Mouse (Mus musculus): ENCODE results near the gene Pfkl.
"Not testable (repeated sequence)": the region's sequence is repeated elsewhere in the genome, so short reads cannot be mapped to it uniquely, and the experiment has no call there.

The Pfkl gene

DNA sequence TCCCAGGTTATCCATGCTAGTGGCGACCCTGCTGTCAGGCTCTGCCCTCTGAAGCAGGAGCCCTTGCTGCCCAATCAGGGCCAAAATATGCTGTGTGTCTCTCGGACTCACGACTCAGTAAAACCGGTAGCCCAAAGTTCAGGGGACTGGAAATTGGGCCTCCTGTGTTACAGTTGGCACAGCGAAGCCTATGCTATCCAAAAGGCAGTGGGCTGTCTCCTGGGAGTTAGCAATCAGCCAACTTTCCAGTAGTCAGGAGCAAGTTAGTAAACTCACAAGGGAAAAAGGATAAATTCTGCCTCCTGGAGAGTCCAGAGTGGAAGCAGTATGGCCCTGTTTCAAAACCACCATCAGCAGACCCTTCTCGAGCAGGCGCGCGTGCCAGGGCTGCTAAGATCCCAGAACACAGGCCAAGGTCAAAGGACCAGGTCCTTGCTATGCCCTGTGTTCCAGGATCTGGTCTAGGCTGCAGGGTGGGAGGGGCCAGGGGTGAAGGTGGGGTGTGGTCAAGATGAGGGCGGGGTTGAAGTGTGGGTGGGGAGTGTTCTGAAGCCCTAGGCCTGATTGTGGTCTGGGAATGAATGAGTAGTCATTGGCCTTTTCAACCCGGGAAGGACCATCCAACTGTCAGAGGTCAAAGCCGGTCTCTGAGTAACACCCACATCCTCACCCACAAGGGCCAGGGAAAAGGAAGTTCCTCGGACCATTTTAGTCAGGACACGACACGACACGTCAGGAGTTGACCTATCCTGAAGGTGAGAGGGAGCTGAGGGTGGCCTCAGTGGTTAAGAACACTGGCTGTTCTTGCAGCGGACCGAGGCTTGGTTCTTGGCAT, 3.0 kb upstream of the Pfkl start:
- in situ Hi-C loops (cut with MboI, MseI) = no loop called here

GRCm38 (mm10) chr10:78011116-78011515, 1.2 kb upstream of the Pfkl start:
- in situ Hi-C loops (cut with MboI, MseI) = not testable (repeated sequence)

GRCm38 (mm10) chr10:78010335-78010734, 452 bp upstream of the Pfkl start:
- in situ Hi-C loops (cut with MboI, MseI) = no loop called here

DNA sequence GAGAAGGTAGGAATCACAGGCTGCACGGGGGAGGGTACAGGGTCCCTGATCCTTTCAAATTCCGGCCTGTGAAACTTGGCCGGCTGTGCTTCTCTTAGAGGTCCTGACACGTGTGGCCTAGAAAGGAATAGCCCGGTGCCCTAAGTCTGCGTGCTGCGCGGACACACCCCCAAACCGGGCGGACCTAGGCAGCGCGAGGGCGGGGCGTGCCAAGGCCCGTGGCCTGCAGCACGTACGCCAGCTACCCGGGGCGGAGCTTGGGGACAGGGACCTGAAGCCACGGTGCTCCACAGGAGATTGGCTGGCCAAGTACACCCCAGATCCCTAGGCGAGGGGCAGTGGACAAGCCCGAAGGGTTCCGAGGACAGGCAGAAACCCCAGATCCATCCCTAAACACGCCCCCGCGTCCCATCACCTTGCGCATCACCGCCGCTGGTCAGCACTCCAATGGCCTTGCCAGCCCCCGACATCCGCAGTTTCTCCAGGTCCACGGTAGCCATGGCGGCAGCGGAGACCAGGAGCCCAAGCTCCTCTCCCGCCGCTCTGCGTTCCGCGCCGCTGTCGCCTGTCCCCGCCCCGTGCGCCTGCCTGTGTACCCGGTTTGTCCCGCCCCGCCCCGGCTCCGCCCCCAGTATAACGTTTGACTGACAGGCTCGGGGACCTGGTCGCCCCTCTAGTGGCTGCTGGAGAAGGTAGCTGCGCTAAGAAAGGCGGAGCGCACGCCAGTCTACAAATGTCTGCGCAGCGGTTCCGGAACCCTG, 519 bp downstream of the Pfkl start:
- in situ Hi-C loops (cut with MboI, MseI) = no loop called here

DNA sequence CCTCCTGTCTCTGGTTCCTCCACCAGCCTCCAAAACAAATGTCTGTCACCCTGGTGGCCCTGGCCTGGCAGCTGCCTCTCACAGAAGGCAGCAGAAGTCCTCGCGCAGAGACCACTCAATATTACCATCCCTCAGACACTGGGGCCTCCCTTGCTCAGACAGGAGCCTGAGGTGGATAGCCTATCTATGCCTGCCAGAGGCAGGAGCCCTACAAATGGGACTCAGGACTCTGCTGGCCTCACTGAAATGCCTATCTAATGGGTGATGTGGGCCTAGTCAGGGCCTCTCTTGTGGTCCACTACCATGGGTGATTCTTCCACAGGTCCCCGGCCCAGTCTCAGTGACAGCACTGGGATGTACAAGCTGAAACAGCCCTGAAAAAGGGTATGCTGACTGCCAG, 1.7 kb downstream of the Pfkl start:
- in situ Hi-C loops (cut with MboI, MseI) = no loop called here

DNA sequence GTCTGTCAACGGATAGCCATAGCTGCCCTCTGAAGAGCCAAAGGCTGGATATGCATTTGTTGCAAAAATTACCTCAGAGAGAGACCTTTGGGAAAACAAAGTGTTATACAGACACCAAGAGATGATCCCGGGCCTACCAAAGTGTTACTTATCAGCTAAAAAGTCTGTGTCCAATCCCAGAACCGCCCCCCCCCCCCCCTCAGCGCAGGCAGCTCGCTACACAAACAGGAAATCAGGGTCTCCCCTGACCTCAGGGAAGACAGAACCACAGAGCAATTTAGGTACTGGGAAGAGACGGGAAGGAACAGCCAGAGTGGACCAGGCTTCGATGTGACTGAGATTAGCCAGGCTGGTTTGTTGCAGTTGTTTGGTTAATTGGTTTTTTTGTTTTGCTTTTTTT, 2.7 kb downstream of the Pfkl start:
- in situ Hi-C loops (cut with MboI, MseI) = no loop called here

GRCm38 (mm10) chr10:78005791-78006438, 4.0 kb downstream of the Pfkl start:
- in situ Hi-C loops (cut with MboI, MseI) = no loop called here

- in situ Hi-C loops (cut with MboI, MseI) = no loop called here
Measured at GRCm38 (mm10) chr10:78004479-78005100, 5.3 kb downstream of the Pfkl start.

GRCm38 (mm10) chr10:78002316-78002715, 7.6 kb downstream of the Pfkl start:
- in situ Hi-C loops (cut with MboI, MseI) = no loop called here

GRCm38 (mm10) chr10:78001796-78002195, 8.1 kb downstream of the Pfkl start:
- in situ Hi-C loops (cut with MboI, MseI) = no loop called here

DNA sequence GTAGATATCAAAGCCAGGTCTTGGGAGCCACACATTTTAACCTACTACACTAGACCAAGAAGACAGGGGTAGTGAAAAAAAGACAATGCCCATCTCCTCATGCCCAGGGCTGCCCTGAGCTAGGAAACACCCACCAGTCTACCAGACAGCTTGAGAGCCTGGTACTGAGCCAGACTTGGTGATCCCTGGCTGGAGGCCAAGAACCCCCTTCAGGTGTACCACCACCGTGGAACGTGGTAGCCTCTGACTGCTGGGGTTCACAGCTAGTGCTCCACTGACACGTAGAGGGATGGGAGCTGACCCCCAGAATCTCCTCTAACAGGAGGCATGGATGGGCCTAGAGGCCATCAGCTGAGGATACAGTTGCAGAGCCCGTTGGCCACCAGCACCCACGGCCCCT, 9.7 kb downstream of the Pfkl start:
- in situ Hi-C loops (cut with MboI, MseI) = no loop called here

- in situ Hi-C loops (cut with MboI, MseI) = loop anchor here in 1 of 2 experiments (25.0 kb wide), 1 partner anchor 1717 kb away; the partner anchor contains the start of genes Bsg and Hcn2
Measured at GRCm38 (mm10) chr10:77995639-77996038, 14.2 kb downstream of the Pfkl start.

DNA sequence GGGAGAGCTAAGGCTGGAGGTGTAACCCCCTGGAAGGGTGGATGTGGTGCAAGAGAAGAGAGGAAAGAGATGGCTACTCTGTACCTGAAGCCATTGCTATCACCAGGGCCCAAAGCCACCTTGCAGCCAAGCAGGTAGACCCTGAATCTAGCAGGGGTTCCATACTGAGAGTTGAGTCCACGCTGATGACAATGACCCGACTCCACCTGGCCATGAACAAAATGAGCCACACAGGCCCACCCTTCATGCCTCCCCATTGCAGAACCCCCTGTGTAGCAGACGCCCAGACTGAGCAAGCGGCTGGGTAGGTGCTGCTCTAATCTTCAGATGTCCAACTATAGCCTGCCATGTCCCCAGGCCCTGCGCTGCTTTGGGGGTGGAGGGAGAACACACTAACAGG, 24.1 kb downstream of the Pfkl start:
- in situ Hi-C loops (cut with MboI, MseI) = loop anchor here (5.0 to 25.0 kb wide), 3 partner anchors 177 to 1727 kb away; partner anchors contain the start of genes Bsg (in 1 of the 2), Hcn2 (in 1 of the 2) and Ilvbl (in 1 of the 2)

DNA sequence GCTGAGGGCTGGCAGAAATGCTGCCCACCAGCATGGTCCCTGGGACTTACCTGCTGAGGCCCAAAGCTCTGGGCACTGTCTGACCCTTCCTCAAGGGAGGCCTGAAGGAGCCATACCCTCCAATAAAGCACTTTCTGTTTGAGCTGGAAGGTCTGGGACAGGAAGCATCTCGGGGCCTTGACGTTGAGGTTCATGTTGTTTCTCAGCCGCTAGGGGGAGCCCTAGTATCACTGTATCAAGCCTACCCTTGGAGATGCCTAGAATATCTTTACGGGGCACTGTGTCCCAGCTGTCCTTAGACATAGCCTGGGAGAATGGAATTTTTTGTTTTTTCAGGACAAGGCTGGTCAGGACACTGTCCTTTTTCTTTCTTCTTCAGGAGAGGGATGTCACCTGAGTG, 25.2 kb downstream of the Pfkl start:
- in situ Hi-C loops (cut with MboI, MseI) = loop anchor here (5.0 to 25.0 kb wide), 3 partner anchors 178 to 1728 kb away; partner anchors contain the start of genes Bsg (in 1 of the 2), Hcn2 (in 1 of the 2) and Ilvbl (in 1 of the 2)

GRCm38 (mm10) chr10:77978351-77979350, 31.2 kb downstream of the Pfkl start, which contains the start of gene 1810043G02Rik:
1810043G02Rik (plus strand) TSS chr10:77978524.
- in situ Hi-C loops (cut with MboI, MseI) = loop anchor here in 1 of 2 experiments (25.0 kb wide), 1 partner anchor 1734 kb away; the partner anchor contains the start of genes Bsg and Hcn2

- in situ Hi-C loops (cut with MboI, MseI) = loop anchor here in 1 of 2 experiments (25.0 kb wide), 1 partner anchor 1736 kb away; the partner anchor contains the start of genes Bsg and Hcn2
Measured at GRCm38 (mm10) chr10:77976458-77977150, 33.3 kb downstream of the Pfkl start.

DNA sequence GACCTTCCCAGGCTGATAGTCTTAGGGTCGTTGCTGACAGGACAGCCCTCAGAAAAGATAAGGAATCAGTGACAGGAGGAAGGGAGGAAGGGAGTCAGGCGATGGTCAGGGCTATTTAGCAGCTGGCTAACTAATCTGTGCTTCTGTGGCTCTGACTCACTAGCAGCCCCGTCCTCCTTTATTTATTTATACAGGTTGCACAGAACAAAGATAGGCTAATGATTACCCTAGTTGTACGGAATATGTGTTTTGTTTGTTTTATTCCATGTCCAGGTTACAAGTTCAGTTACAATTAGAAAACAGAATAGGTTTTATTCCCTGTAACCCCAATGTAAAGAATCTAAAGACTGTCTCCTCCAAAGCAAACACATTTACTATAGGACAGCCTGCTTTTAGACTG, 34.2 kb downstream of the Pfkl start:
- in situ Hi-C loops (cut with MboI, MseI) = loop anchor here in 1 of 2 experiments (25.0 kb wide), 1 partner anchor 1737 kb away; the partner anchor contains the start of genes Bsg and Hcn2

- in situ Hi-C loops (cut with MboI, MseI) = loop anchor here in 1 of 2 experiments (5.0 to 25.0 kb wide), 2 partner anchors 48 to 1737 kb away; partner anchors contain the start of genes Bsg and Hcn2
Measured at GRCm38 (mm10) chr10:77974811-77975210, 35.1 kb downstream of the Pfkl start.

DNA sequence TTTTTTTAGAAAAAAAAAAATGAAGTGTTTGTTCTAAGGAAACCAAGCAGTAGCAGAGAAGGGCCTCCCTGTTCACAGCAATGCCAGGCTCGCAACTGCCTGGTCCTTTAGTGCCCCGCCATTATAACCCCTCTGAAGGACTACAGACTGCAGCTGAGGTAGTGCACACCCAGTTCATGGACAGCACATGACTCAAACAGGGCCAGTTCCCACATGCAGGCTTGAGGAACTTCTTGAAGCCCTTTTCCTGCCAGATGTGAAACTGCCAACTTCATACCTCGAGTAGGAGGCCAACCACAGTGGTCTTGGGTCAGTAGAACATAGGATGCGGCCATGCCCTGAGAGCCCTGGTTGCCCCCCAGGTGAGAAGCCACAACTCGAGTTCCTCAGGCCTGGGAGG, 35.6 kb downstream of the Pfkl start:
- in situ Hi-C loops (cut with MboI, MseI) = loop anchor here in 1 of 2 experiments (5.0 kb wide), 1 partner anchor 47 kb away; no protein-coding TSS in a partner anchor

Measured in T-helper 17 cell (primary cell).